Mouse (Mus musculus) hindbrain, embryonic 13.5 days (tissue): Measurements from ENCODE around the gene Hnrnpul1. TPM values are rescaled to one million over a fixed set of nuclear protein-coding genes. Genes with fewer than 3 reads are reported as not detected.

Source experiments
- ATAC-seq: fragments of 200-750 bp; cut with Nextera tagmentation; 2 replicates; pipeline ENCODE4 v1.8.0; 2017; ENCODE audit warnings: moderate TSS enrichment; ENCODE audit not compliant: low FRiP score
- H3K27ac ChIP-seq: fragments of 300-500 bp; sonication (generic); 2 replicates; pipeline ENCODE4 v1.5.1; 2015; ENCODE audit warnings: inconsistent platforms, mild to moderate bottlenecking, moderate library complexity
- H3K27me3 ChIP-seq: fragments of 300-500 bp; sonication (generic); 2 replicates; pipeline ENCODE4 v1.6.1; 2015; ENCODE audit warnings: mild to moderate bottlenecking, inconsistent platforms
- H3K36me3 ChIP-seq: fragments of 300-500 bp; sonication (generic); 2 replicates; pipeline ENCODE4 v1.6.1; 2015; ENCODE audit warnings: mild to moderate bottlenecking, inconsistent platforms
- H3K4me1 ChIP-seq: fragments of 300-500 bp; sonication (generic); replicated peaks from 2 replicates; pipeline ENCODE4 v1.6.1; 2015; ENCODE audit warnings: inconsistent platforms
- H3K4me2 ChIP-seq: fragments of 300-500 bp; sonication (generic); 2 replicates; pipeline ENCODE4 v1.6.1; 2015; ENCODE audit warnings: inconsistent platforms, mild to moderate bottlenecking, moderate library complexity
- H3K4me3 ChIP-seq: fragments of 300-500 bp; sonication (generic); 2 replicates; pipeline ENCODE4 v1.5.1; 2015; ENCODE audit warnings: mild to moderate bottlenecking, inconsistent platforms
- H3K9ac ChIP-seq: fragments of 300-500 bp; sonication (generic); 2 replicates; pipeline ENCODE4 v1.6.1; 2015; ENCODE audit warnings: mild to moderate bottlenecking, inconsistent platforms
- H3K9me3 ChIP-seq: fragments of 300-500 bp; sonication (generic); 2 replicates; pipeline ENCODE4 v1.6.1; 2016; ENCODE audit warnings: inconsistent platforms
- WGBS: fragments of 180-500 bp; shearing (Covaris S2); methylation state at CpG from one replicate; pipeline ENCODE4 v1.1.7; 2015; 5-methylcytosine and 5-hydroxymethylcytosine counted together
- polyA plus RNA-seq: library from polyadenylated mRNA; unstranded; fragments of >200 nt; fragmentation: Nextera tagmentation; extraction: Ambion mirVana; gene quantifications from 2 replicates; pipeline ENCODE4 v1.2.1, GENCODE M21; 2015

The Hnrnpul1 gene
- polyA plus RNA-seq, 1 experiment from 2014 or later, result 49.9 TPM

- Histone ChIP-seq H3K36me3 (peaks cover 57% of the 10 kb centered on the region), H3K27me3 (no peaks in the 10 kb centered on the region), H3K9me3 (no peaks in the 10 kb centered on the region), H3K9ac (no peak overlapping the region), H3K4me1 (peaks cover 34% of the 10 kb centered on the region), H3K4me2 (no peak overlapping the region), H3K4me3 (no peak overlapping the region), H3K27ac (no peak overlapping the region)
- ATAC-seq, result no peak
- WGBS, result 96% methylated on average over 22 of the region's 22 CpGs
Observed at GRCm38 (mm10) chr7:25715731-25716271, 38.8 kb downstream of the Hnrnpul1 start.

GRCm38 (mm10) chr7:25714581-25714980, 40.0 kb downstream of the Hnrnpul1 start:
- Histone ChIP-seq H3K9ac (no peak overlapping the region), H3K9me3 (no peaks in the 10 kb centered on the region), H3K4me3 (no peak overlapping the region), H3K4me1 (peaks cover 43% of the 10 kb centered on the region), H3K27me3 (no peaks in the 10 kb centered on the region), H3K27ac (no peak overlapping the region), H3K36me3 (peaks cover 52% of the 10 kb centered on the region), H3K4me2 (no peak overlapping the region)
- WGBS, result 97% methylated on average over 8 of the region's 8 CpGs
- ATAC-seq, result no peak

- ATAC-seq, result no peak
- 92% methylated on average over 9 of the region's 9 CpGs for WGBS
- H3K27ac ChIP-seq, result no peak overlapping the region
- H3K36me3 ChIP-seq, result peaks cover 52% of the 10 kb centered on the region
- no peak overlapping the region for H3K4me2 ChIP-seq
- H3K4me3 ChIP-seq, result no peak overlapping the region
- peaks cover 32% of the 10 kb centered on the region for H3K4me1 ChIP-seq
- H3K27me3 ChIP-seq, result no peaks in the 10 kb centered on the region
- H3K9ac ChIP-seq, result no peak overlapping the region
- no peaks in the 10 kb centered on the region for H3K9me3 ChIP-seq
Observed at GRCm38 (mm10) chr7:25712801-25713200, 41.8 kb downstream of the Hnrnpul1 start.

- Histone ChIP-seq H3K9me3 (no peaks in the 10 kb centered on the region), H3K4me2 (no peak overlapping the region), H3K4me1 (peaks cover 28% of the 10 kb centered on the region), H3K9ac (no peak overlapping the region), H3K27me3 (no peaks in the 10 kb centered on the region), H3K36me3 (peaks cover 49% of the 10 kb centered on the region), H3K4me3 (no peak overlapping the region), H3K27ac (peak overlapping the region; percentile 30; the same call in 1 of the 2 replicates)
- 29% methylated on average over 7 of the region's 7 CpGs for WGBS
- no peak for ATAC-seq
Observed at GRCm38 (mm10) chr7:25711731-25712197, 42.8 kb downstream of the Hnrnpul1 start.

GRCm38 (mm10) chr7:25711165-25711564, 43.4 kb downstream of the Hnrnpul1 start:
- Histone ChIP-seq H3K4me2 (no peak overlapping the region), H3K27me3 (peaks cover 2% of the 10 kb centered on the region; the same call in 1 of the 2 replicates), H3K4me1 (peaks cover 28% of the 10 kb centered on the region), H3K36me3 (peaks cover 44% of the 10 kb centered on the region), H3K4me3 (no peak overlapping the region), H3K27ac (peak overlapping the region; percentile 30; the same call in 1 of the 2 replicates), H3K9me3 (no peaks in the 10 kb centered on the region), H3K9ac (no peak overlapping the region; the same call in 1 of the 2 replicates)
- 63% methylated on average over 5 of the region's 5 CpGs for WGBS
- 0 out of 2 replicates have a peak, but pooled peaks have one; percentile 22 for ATAC-seq

GRCm38 (mm10) chr7:25710519-25711130, 43.9 kb downstream of the Hnrnpul1 start:
- no peaks in the 10 kb centered on the region for H3K9me3 ChIP-seq
- H3K36me3 ChIP-seq, result peaks cover 39% of the 10 kb centered on the region
- H3K4me3 ChIP-seq, result no peak overlapping the region
- H3K4me1 ChIP-seq, result peaks cover 28% of the 10 kb centered on the region
- peaks cover 7% of the 10 kb centered on the region; the same call in 1 of the 2 replicates for H3K27me3 ChIP-seq
- H3K27ac ChIP-seq, result no peak overlapping the region; the same call in 1 of the 2 replicates
- whole genome bisulfite sequencing, result 9% methylated on average over 7 of the region's 7 CpGs
- peak overlapping the region; percentile 23; the same call in 1 of the 2 replicates for H3K4me2 ChIP-seq
- ATAC-seq, result peak; percentile 52
- peak overlapping the region; percentile 60 for H3K9ac ChIP-seq

- Histone ChIP-seq H3K9ac (peak overlapping the region; percentile 60), H3K36me3 (peaks cover 33% of the 10 kb centered on the region), H3K4me3 (no peak overlapping the region), H3K4me2 (peak overlapping the region; percentile 23), H3K4me1 (peaks cover 33% of the 10 kb centered on the region), H3K9me3 (no peaks in the 10 kb centered on the region), H3K27me3 (peaks cover 11% of the 10 kb centered on the region; the same call in 1 of the 2 replicates), H3K27ac (no peak overlapping the region)
- 18% methylated on average over 12 of the region's 12 CpGs for WGBS
- no peak for ATAC-seq
Observed at GRCm38 (mm10) chr7:25709961-25710360, 44.6 kb downstream of the Hnrnpul1 start.

GRCm38 (mm10) chr7:25707581-25708292, 46.8 kb downstream of the Hnrnpul1 start:
- Histone ChIP-seq H3K27ac (peak overlapping the region; percentile 30; the same call in 1 of the 2 replicates), H3K4me2 (no peak overlapping the region), H3K9me3 (no peaks in the 10 kb centered on the region), H3K4me1 (peaks cover 48% of the 10 kb centered on the region), H3K27me3 (peaks cover 25% of the 10 kb centered on the region; the same call in 1 of the 2 replicates), H3K4me3 (no peak overlapping the region), H3K9ac (no peak overlapping the region), H3K36me3 (peaks cover 10% of the 10 kb centered on the region)
- no peak for ATAC-seq
- WGBS, result 65% methylated on average over 15 of the region's 15 CpGs

GRCm38 (mm10) chr7:25706578-25707170, 47.9 kb downstream of the Hnrnpul1 start:
- Histone ChIP-seq H3K27me3 (peaks cover 25% of the 10 kb centered on the region; the same call in 1 of the 2 replicates), H3K4me1 (peaks cover 41% of the 10 kb centered on the region), H3K27ac (0 out of 2 replicates have a peak overlapping the region, but pooled peaks have one; percentile 23), H3K9me3 (0 out of 2 replicates have a peak, but pooled peaks cover 3% of the 10 kb centered on the region), H3K36me3 (0 out of 2 replicates have a peak, but pooled peaks cover 2% of the 10 kb centered on the region), H3K9ac (no peak overlapping the region), H3K4me2 (no peak overlapping the region), H3K4me3 (no peak overlapping the region)
- no peak for ATAC-seq
- WGBS, result 60% methylated on average over 7 of the region's 7 CpGs

GRCm38 (mm10) chr7:25705801-25706251, 48.7 kb downstream of the Hnrnpul1 start:
- H3K9ac ChIP-seq, result no peak overlapping the region
- no peaks in the 10 kb centered on the region for H3K36me3 ChIP-seq
- no peak for ATAC-seq
- peaks cover 25% of the 10 kb centered on the region; the same call in 1 of the 2 replicates for H3K27me3 ChIP-seq
- 68% methylated on average over 6 of the region's 6 CpGs for WGBS
- H3K27ac ChIP-seq, result no peak overlapping the region
- no peak overlapping the region for H3K4me2 ChIP-seq
- H3K4me3 ChIP-seq, result no peak overlapping the region
- H3K4me1 ChIP-seq, result peaks cover 32% of the 10 kb centered on the region
- H3K9me3 ChIP-seq, result 0 out of 2 replicates have a peak, but pooled peaks cover 3% of the 10 kb centered on the region

- peak; percentile 72 for ATAC-seq
- Histone ChIP-seq H3K9me3 (0 out of 2 replicates have a peak, but pooled peaks cover 3% of the 10 kb centered on the region), H3K4me1 (peaks cover 22% of the 10 kb centered on the region), H3K4me3 (peak overlapping the region; percentile 35), H3K36me3 (no peaks in the 10 kb centered on the region), H3K4me2 (peak overlapping the region; percentile 61), H3K27me3 (peaks cover 25% of the 10 kb centered on the region; the same call in 1 of the 2 replicates), H3K9ac (peak overlapping the region; percentile 43; the same call in 1 of the 2 replicates), H3K27ac (no peak overlapping the region)
- WGBS, result 3% methylated on average over 34 of the region's 37 CpGs
Observed at GRCm38 (mm10) chr7:25704716-25705364, 49.7 kb downstream of the Hnrnpul1 start.
